Mouse (Mus musculus) testis, postnatal 14 days (tissue): ENCODE data around the gene Tenm3.

Experiments used
- DNase-seq: peaks from one replicate; pipeline ENCODE4 v3.0.0; 2021; ENCODE audit warnings: low spot score

The Tenm3 gene

GRCm38 (mm10) chr8:48322655-48323265 is 521.0 kb downstream of the Tenm3 start:
- DNase-seq = no peak

GRCm38 (mm10) chr8:48322240-48322639 is 521.5 kb downstream of the Tenm3 start:
- DNase-seq = no peak

GRCm38 (mm10) chr8:48319674-48320073 is 524.1 kb downstream of the Tenm3 start:
- DNase-seq = no peak

GRCm38 (mm10) chr8:48317498-48317897 is 526.3 kb downstream of the Tenm3 start:
- no peak for DNase-seq

- DNase-seq = no peak
Measured at GRCm38 (mm10) chr8:48315605-48316004, 528.1 kb downstream of the Tenm3 start.

GRCm38 (mm10) chr8:48313985-48314368 is 529.8 kb downstream of the Tenm3 start:
- DNase-seq = no peak

- no peak for DNase-seq
Measured at GRCm38 (mm10) chr8:48313210-48313984, 530.4 kb downstream of the Tenm3 start.

GRCm38 (mm10) chr8:48311706-48312105 is 532.0 kb downstream of the Tenm3 start:
- no peak for DNase-seq

- DNase-seq = no peak
Measured at GRCm38 (mm10) chr8:48310240-48310849, 533.4 kb downstream of the Tenm3 start.

GRCm38 (mm10) chr8:48309191-48309987 is 534.4 kb downstream of the Tenm3 start:
- DNase-seq = no peak

GRCm38 (mm10) chr8:48304224-48304623 is 539.5 kb downstream of the Tenm3 start:
- DNase-seq = no peak

- DNase-seq = no peak
Measured at GRCm38 (mm10) chr8:48300613-48301037, 543.1 kb downstream of the Tenm3 start.

- no peak for DNase-seq
Measured at GRCm38 (mm10) chr8:48300061-48300460, 543.7 kb downstream of the Tenm3 start.

- no peak for DNase-seq
Measured at GRCm38 (mm10) chr8:48299341-48299740, 544.4 kb downstream of the Tenm3 start.

- no peak for DNase-seq
Measured at GRCm38 (mm10) chr8:48296371-48296770, 547.4 kb downstream of the Tenm3 start.

GRCm38 (mm10) chr8:48295558-48295957 is 548.2 kb downstream of the Tenm3 start:
- no peak for DNase-seq

- DNase-seq = no peak
Measured at GRCm38 (mm10) chr8:48293797-48294196, 550.0 kb downstream of the Tenm3 start.

GRCm38 (mm10) chr8:48285432-48285831 is 558.3 kb downstream of the Tenm3 start:
- DNase-seq = no peak

- DNase-seq = no peak
Measured at GRCm38 (mm10) chr8:48281855-48282254, 561.9 kb downstream of the Tenm3 start.

- DNase-seq = no peak
Measured at GRCm38 (mm10) chr8:48279360-48279759, 564.4 kb downstream of the Tenm3 start.

GRCm38 (mm10) chr8:48277986-48278635 is 565.6 kb downstream of the Tenm3 start:
- DNase-seq = no peak

- DNase-seq = no peak
Measured at GRCm38 (mm10) chr8:48275066-48275465, 568.7 kb downstream of the Tenm3 start.
